Mouse (Mus musculus) liver, embryonic 11.5 days (tissue): ENCODE results near the gene Sec16b. TPM values are rescaled to one million over a fixed set of nuclear protein-coding genes. Genes with fewer than 3 reads are reported as not detected.

ENCODE experiments used
- ATAC-seq: fragments of 200-750 bp; cut with Nextera tagmentation; replicated peaks from 2 replicates; pipeline ENCODE4 v1.8.0; 2017; ENCODE audit warnings: moderate number of reproducible peaks, mild to moderate bottlenecking, moderate TSS enrichment, moderate library complexity; ENCODE audit not compliant: low FRiP score
- DNase-seq: peaks from one replicate; pipeline ENCODE4 v3.0.0-alpha.2; 2017; ENCODE audit warnings: low spot score
- H3K27ac ChIP-seq: fragments of 300-500 bp; sonication (generic); 2 replicates; pipeline ENCODE4 v1.5.1; 2014; ENCODE audit warnings: mild to moderate bottlenecking, low read depth, low read length, control low read depth
- H3K27me3 ChIP-seq: fragments of 300-500 bp; sonication (generic); replicated peaks from 2 replicates; pipeline ENCODE4 v1.6.1; 2014; ENCODE audit warnings: low read length, mixed read lengths; ENCODE audit not compliant: control insufficient read depth, insufficient read depth
- H3K36me3 ChIP-seq: fragments of 300-500 bp; sonication (generic); 2 replicates; pipeline ENCODE4 v1.6.1; 2014; ENCODE audit warnings: mild to moderate bottlenecking, low read length, moderate library complexity, mixed read lengths; ENCODE audit not compliant: control insufficient read depth, insufficient read depth
- H3K4me1 ChIP-seq: fragments of 300-500 bp; sonication (generic); replicated peaks from 2 replicates; pipeline ENCODE4 v1.6.1; 2014; ENCODE audit warnings: low read length, mixed read lengths; ENCODE audit not compliant: control insufficient read depth, insufficient read depth
- H3K4me2 ChIP-seq: fragments of 300-500 bp; sonication (generic); 2 replicates; pipeline ENCODE4 v1.6.1; 2014; ENCODE audit warnings: mild to moderate bottlenecking, control low read depth, moderate library complexity
- H3K4me3 ChIP-seq: fragments of 300-500 bp; sonication (generic); 2 replicates; pipeline ENCODE4 v1.5.1; 2014; ENCODE audit warnings: low read depth, low read length, control low read depth
- H3K9ac ChIP-seq: fragments of 300-500 bp; sonication (generic); 2 replicates; pipeline ENCODE4 v1.6.1; 2014; ENCODE audit warnings: low read depth, low read length, control low read depth
- H3K9me3 ChIP-seq: fragments of 300-500 bp; sonication (generic); 2 replicates; pipeline ENCODE4 v1.6.1; 2016; ENCODE audit warnings: low read length, inconsistent platforms, mixed read lengths; ENCODE audit not compliant: control insufficient read depth
- WGBS: fragments of 180-500 bp; shearing (Covaris S2); extraction: QIAGEN DNeasy Blood & Tissue Kit; methylation state at CpG from one replicate; pipeline ENCODE4 v1.1.7; 2014; 5-methylcytosine and 5-hydroxymethylcytosine counted together
- polyA plus RNA-seq: library from polyadenylated mRNA; unstranded; fragments of >200 nt; fragmentation: Nextera tagmentation; extraction: Ambion mirVana; gene quantifications from 2 replicates; pipeline ENCODE4 v1.2.1, GENCODE M21; 2014

Gene Sec16b
- polyA plus RNA-seq, 1 experiment from 2014 or later: 4.6 TPM

DNA sequence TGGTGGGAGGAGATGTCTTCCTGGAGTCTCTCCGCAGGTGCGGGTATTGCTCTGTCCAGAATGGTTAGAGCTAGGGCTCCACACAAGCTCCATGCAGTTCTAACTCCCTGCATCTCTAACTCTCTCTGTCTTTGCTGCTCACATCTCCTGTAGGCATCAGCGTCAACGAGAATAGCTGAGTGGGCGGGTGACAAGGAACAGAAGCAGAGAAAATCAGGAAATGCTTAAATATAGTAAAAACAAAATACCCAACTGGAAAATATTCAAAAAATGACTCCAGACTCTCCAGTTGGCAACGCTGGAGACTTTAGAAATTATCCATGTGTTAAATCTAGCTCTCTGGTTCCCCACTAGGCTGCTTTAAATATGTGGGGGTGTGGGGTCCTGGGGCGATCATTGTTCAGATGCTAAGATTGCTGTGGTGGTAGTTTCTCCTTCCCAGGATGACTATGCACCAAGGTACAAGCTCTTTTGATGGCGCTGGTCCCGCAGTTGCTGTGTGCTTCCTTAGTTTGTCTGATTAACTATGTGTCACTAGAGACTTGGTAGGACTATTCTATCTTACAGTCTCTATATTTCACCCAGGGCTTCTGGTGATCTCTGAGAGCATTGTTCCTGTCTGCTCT lies 35.7 kb upstream of the Sec16b start:
- no peak overlapping the region for H3K4me2 ChIP-seq
- H3K27me3 ChIP-seq: no peaks in the 10 kb centered on the region
- H3K27ac ChIP-seq: no peak overlapping the region
- DNase-seq (no peak), ATAC-seq (no peak)
- no peaks in the 10 kb centered on the region for H3K9me3 ChIP-seq
- no peak overlapping the region for H3K9ac ChIP-seq
- no peaks in the 10 kb centered on the region for H3K4me1 ChIP-seq
- H3K4me3 ChIP-seq: no peak overlapping the region
- H3K36me3 ChIP-seq: no peaks in the 10 kb centered on the region
- WGBS: 90% methylated on average over 9 of the region's 9 CpGs

DNA sequence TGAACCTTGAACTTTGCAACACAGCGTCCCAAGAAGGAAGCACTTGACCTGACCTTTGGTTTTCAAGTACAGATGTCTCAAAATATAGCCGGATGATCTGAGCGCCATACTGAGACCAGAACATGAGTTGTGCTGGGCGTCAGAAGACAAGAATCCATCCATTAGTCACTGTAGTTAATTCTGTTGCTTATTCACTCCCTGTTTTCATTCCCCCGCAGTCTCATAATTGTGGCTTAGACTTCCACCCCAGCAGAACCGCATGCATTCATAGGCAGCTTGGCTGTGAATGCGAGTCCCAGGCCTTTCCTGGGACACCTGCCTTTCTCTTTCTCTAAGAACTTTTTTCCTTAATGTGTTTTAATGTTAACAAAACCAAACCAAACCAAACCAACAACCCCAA lies 33.8 kb upstream of the Sec16b start:
- WGBS: 90% methylated on average over 7 of the region's 7 CpGs
- no peak overlapping the region for H3K27ac ChIP-seq
- ATAC-seq (no peak), DNase-seq (no peak)
- H3K9me3 ChIP-seq: no peaks in the 10 kb centered on the region
- H3K4me1 ChIP-seq: no peaks in the 10 kb centered on the region
- H3K4me3 ChIP-seq: no peak overlapping the region
- no peak overlapping the region for H3K4me2 ChIP-seq
- H3K36me3 ChIP-seq: no peaks in the 10 kb centered on the region
- no peak overlapping the region for H3K9ac ChIP-seq
- no peaks in the 10 kb centered on the region for H3K27me3 ChIP-seq

DNA sequence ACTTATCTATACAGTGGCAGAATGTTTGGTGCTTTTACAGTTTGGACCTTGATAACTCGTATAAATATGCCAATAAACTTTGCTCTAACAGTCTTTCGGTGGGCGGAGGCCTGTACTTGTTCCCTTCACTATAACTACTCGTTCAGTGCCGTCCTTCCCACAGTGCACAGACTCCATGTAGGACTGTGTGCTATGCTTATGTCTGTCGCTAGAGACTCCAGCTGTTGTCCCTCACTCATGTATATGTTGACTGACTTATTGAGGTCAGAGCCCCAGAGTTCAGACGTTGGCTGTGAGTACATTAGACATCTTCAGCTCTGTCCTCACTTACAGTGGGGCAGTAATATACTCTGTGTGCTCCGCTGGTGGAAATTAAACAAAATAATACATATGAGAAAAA lies 31.7 kb upstream of the Sec16b start:
- H3K4me1 ChIP-seq: no peaks in the 10 kb centered on the region
- no peaks in the 10 kb centered on the region for H3K36me3 ChIP-seq
- ATAC-seq: no peak
- H3K9ac ChIP-seq: no peak overlapping the region
- no peaks in the 10 kb centered on the region for H3K27me3 ChIP-seq
- no peaks in the 10 kb centered on the region for H3K9me3 ChIP-seq
- WGBS: 80% methylated on average over 8 of the region's 8 CpGs
- no peak overlapping the region for H3K4me3 ChIP-seq
- H3K4me2 ChIP-seq: no peak overlapping the region
- no peak for DNase-seq
- no peak overlapping the region for H3K27ac ChIP-seq

DNA sequence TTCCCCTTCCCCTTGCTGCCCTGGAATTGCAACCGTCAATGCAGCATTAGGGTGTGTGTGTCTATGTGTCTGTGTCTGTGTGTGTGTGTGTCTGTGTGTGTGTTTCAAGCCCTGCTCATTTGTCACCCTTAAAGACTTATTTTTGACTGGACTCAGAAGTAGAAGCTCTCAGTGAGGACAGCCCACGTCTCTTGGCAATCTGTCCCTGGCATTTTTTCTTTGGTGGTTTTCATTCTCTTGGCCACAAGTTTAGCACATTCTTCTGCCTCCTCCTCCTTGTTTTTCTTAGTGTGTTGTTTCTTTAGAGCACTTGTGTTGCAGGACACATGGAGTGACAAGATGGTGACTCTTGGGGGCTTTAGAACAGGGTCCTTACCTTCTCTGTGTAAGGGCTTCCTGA lies 30.3 kb upstream of the Sec16b start:
- H3K27me3 ChIP-seq: no peaks in the 10 kb centered on the region
- H3K4me3 ChIP-seq: no peak overlapping the region
- no peak overlapping the region for H3K27ac ChIP-seq
- no peaks in the 10 kb centered on the region for H3K4me1 ChIP-seq
- no peaks in the 10 kb centered on the region for H3K9me3 ChIP-seq
- no peak for ATAC-seq
- DNase-seq: no peak
- H3K4me2 ChIP-seq: no peak overlapping the region
- no peaks in the 10 kb centered on the region for H3K36me3 ChIP-seq
- H3K9ac ChIP-seq: no peak overlapping the region
- 86% methylated on average over 2 of the region's 2 CpGs for WGBS

DNA sequence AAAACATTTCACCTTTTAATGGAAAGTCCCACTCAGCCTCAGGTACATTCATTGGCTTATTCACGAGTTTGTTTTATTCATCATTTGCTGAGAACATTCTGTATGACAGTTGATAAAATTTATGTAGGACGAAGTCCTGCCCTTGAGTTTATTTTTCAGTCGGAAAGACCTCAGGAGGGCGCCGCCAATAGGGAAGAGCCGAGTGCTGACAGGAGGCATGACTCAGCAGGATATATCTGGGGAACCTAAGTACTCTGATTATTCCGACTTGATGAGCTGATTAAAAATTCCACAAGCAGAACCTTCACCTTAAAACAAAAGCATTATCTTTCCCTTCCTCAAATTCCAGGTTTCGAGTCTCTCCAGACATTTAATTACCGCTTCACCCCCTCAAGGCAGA lies 26.4 kb upstream of the Sec16b start:
- H3K4me2 ChIP-seq: no peak overlapping the region
- DNase-seq (no peak), ATAC-seq (no peak)
- H3K27ac ChIP-seq: no peak overlapping the region
- H3K9ac ChIP-seq: no peak overlapping the region
- H3K4me1 ChIP-seq: no peaks in the 10 kb centered on the region
- 29% methylated on average over 9 of the region's 9 CpGs for WGBS
- H3K27me3 ChIP-seq: no peaks in the 10 kb centered on the region
- H3K9me3 ChIP-seq: no peaks in the 10 kb centered on the region
- H3K36me3 ChIP-seq: no peaks in the 10 kb centered on the region
- H3K4me3 ChIP-seq: no peak overlapping the region

DNA sequence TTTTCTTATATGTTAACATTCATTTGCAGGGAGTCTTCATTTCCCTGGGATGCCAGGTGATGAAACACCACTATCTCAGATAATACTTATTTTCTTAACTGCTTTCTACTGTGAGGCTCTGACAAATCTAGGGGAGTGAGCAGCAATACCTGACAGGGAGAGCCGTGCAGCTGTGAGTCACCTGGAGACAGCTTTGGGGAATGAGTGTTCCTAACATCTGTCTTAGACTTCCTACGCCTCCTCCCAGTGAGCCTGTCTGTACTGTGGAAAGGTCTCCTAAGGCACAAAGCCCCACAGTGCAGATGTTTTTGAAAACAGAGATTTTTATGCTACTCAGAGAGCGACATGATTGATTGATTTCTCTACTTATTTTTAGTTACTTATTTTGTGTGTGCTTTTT lies 25.6 kb upstream of the Sec16b start:
- Histone ChIP-seq H3K36me3 (no peaks in the 10 kb centered on the region), H3K4me1 (no peaks in the 10 kb centered on the region), H3K9ac (no peak overlapping the region), H3K4me3 (no peak overlapping the region), H3K27ac (no peak overlapping the region), H3K27me3 (no peaks in the 10 kb centered on the region), H3K9me3 (no peaks in the 10 kb centered on the region), H3K4me2 (no peak overlapping the region)
- WGBS: 65% methylated on average over 3 of the region's 3 CpGs
- DNase-seq (no peak), ATAC-seq (no peak)

DNA sequence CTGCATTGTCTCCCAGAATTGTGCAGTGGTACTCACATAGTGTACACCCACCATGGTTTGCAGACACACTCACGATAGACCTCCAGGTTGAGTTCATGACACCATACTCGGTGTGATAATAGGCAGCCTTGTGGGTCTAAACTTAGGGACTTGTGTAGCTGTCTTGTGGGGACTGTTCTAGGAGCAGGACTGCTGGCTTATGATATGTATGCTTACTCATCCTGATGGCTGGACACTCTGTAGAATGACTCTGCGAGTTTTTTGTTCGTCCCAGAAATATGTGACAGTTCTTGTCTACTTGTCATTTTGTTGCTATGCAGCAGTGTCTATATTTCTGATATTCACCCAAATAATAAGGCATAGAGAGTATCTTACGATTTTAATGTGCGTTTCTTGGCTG lies 24.9 kb upstream of the Sec16b start:
- Histone ChIP-seq H3K36me3 (no peaks in the 10 kb centered on the region), H3K9ac (no peak overlapping the region), H3K27ac (no peak overlapping the region), H3K27me3 (no peaks in the 10 kb centered on the region), H3K4me3 (no peak overlapping the region), H3K4me1 (no peaks in the 10 kb centered on the region), H3K9me3 (no peaks in the 10 kb centered on the region), H3K4me2 (no peak overlapping the region)
- DNase-seq: no peak
- 73% methylated on average over 6 of the region's 6 CpGs for WGBS
- ATAC-seq: peak; percentile 50

DNA sequence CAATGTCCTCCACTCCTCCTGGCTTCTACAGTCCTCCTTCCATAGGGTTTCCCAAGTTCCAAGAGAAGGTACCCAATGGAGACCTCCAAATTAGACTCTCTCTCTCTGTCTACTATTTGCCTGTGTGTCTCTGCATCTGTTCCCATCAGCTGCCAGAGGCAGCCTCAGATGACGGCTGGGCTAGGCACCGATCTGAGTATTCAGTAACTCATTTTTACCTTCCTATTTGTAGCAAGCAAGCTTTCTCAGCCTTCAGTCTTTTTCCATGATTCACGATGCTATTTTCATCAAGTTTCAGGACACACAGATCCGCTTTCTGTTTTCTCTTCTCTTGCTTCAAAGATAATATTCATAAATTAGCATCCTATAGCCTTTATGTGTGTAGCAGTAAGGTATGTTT lies 22.4 kb upstream of the Sec16b start:
- Histone ChIP-seq H3K9me3 (no peaks in the 10 kb centered on the region), H3K4me3 (no peak overlapping the region), H3K4me1 (no peaks in the 10 kb centered on the region), H3K27me3 (no peaks in the 10 kb centered on the region), H3K36me3 (no peaks in the 10 kb centered on the region), H3K9ac (no peak overlapping the region), H3K27ac (no peak overlapping the region), H3K4me2 (no peak overlapping the region)
- 85% methylated on average over 4 of the region's 4 CpGs for WGBS
- ATAC-seq: no peak
- no peak for DNase-seq

DNA sequence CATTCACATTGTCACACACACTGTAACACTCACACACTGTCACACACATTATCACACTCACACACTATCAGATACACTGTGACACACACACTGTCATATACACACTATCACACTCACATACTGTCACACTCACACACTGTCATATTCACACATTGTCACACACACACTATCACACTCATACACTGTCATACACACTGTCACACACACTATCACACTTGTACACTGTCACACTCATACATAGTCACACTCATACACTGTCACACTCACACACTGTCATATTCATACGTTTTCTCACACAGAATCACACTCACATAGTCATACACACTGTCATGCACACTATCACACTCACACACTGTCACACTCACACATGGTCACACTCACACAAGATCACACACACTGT lies 5.9 kb upstream of the Sec16b start:
- 67% methylated on average over 1 of the region's 1 CpGs for WGBS
- no peaks in the 10 kb centered on the region for H3K27me3 ChIP-seq
- no peak overlapping the region for H3K27ac ChIP-seq
- ATAC-seq (no peak), DNase-seq (no peak)
- H3K4me3 ChIP-seq: no peak overlapping the region
- 0 out of 2 replicates have a peak, but pooled peaks cover 2% of the 10 kb centered on the region for H3K9me3 ChIP-seq
- no peak overlapping the region for H3K4me2 ChIP-seq
- H3K36me3 ChIP-seq: no peaks in the 10 kb centered on the region
- no peak overlapping the region for H3K9ac ChIP-seq
- H3K4me1 ChIP-seq: no peaks in the 10 kb centered on the region
